Mouse (Mus musculus) C2C12 (cell line): Measurements from ENCODE around the gene Chsy1.

Source experiments
- CEBPB ChIP-seq: IDR thresholded peaks from one replicate; pipeline ENCODE4 v1.6.1; 2011; ENCODE audit warnings: low read depth, mild to moderate bottlenecking, control low read depth, moderate library complexity
- CTCF ChIP-seq: IDR thresholded peaks from one replicate; pipeline ENCODE4 v1.5.1; 2011; ENCODE audit not compliant: control insufficient read depth, insufficient read depth, insufficient read length
- FOSL1 ChIP-seq: IDR thresholded peaks from one replicate; pipeline ENCODE4 v1.8.0; 2011; ENCODE audit warnings: mild to moderate bottlenecking, low read length; ENCODE audit not compliant: poor library complexity, insufficient read depth, severe bottlenecking
- MYOD1 ChIP-seq: IDR thresholded peaks from one replicate; pipeline ENCODE4 v1.6.1; 2011; ENCODE audit warnings: low read depth; ENCODE audit not compliant: control insufficient read depth, insufficient read length
- USF1 ChIP-seq: IDR thresholded peaks from one replicate; pipeline ENCODE4 v1.6.1; 2011; ENCODE audit warnings: low read depth, mild to moderate bottlenecking, control low read depth, moderate library complexity

DNA sequence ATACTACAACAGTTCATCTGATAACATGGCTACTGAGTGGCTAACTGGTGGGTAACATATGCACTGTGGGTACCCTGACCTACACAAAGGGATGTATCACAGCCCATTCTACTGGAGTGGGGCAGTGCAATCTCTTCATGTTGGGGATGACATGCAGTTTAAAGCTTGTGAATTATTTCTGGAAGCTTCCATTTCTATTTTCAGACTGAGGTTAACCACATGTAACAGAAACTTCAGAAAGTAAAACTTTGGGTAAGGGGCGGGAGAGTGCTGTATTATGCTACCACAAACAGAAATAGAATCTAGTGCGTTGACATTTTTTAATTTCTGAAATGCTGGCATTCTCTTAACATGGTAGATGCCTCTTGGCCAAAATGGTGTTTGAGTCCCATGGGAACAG is 100.6 kb downstream of the Chsy1 start:
- TF ChIP-seq CTCF (no peak), USF1 (no peak), CEBPB (no peak), MYOD1 (no peak), FOSL1 (no peak)
